Mouse (Mus musculus) heart, postnatal 14 days (tissue): ENCODE measurements around the gene Trmt1. TPM values are rescaled to one million over a fixed set of nuclear protein-coding genes. Genes with fewer than 3 reads are reported as not detected.
A peak's percentile ranks its signal among the peaks of the same experiment; 100 is the strongest.

Experiments
- DNase-seq, 2 experiments: peaks; one replicate each; pipeline ENCODE4 v3.0.0; 2021 to 2022
- intact Hi-C: fragments of 180-260 bp; cut with DNase I; formaldehyde crosslinking; loops from one replicate; pipeline ENCODE4 v1.15.1; 2025
- long read RNA-seq, 2 experiments: library from polyadenylated mRNA; stranded (forward); transcript quantifications; one replicate each; pipeline ENCODE4 v2.0.0; 2021
- total RNA-seq, 2 experiments: library from RNA; stranded (reverse); gene quantifications; 2 replicates each; pipeline ENCODE4 v1.2.3; 2021

Trmt1 gene
- 10 to 100 TPM; 32.5 to 35.2 TPM for total RNA-seq
- long read RNA-seq, experiment 1, transcript Trmt1-201 (17 exons, 2,567 nt): major isoform, 13 of 45 reads
- long read RNA-seq, experiment 1, transcript Trmt1-203 (17 exons, 2,138 nt): minor isoform, 10 of 45 reads
- long read RNA-seq, experiment 1, partial matches to known transcripts: 4 of 45 reads
- long read RNA-seq, experiment 1, other reads (novel, unspliced or antisense): 14 of 45 reads
- long read RNA-seq, experiment 2, transcript Trmt1-201 (17 exons, 2,567 nt): minor isoform, 9 of 44 reads
- long read RNA-seq, experiment 2, transcript Trmt1-203 (17 exons, 2,138 nt): major isoform, 18 of 44 reads
- long read RNA-seq, experiment 2, partial matches to known transcripts: 3 of 44 reads
- long read RNA-seq, experiment 2, other reads (novel, unspliced or antisense): 11 of 44 reads

- DNase-seq: no peak
- intact Hi-C loops: loop anchor here (2.0 kb wide), 1 partner anchor 20 kb away; no protein-coding TSS in a partner anchor
Observed at GRCm38 (mm10) chr8:84686191-84687002, at the start of gene Trmt1. Gene Trmt1 (plus strand): TSS chr8:84686307.

DNA sequence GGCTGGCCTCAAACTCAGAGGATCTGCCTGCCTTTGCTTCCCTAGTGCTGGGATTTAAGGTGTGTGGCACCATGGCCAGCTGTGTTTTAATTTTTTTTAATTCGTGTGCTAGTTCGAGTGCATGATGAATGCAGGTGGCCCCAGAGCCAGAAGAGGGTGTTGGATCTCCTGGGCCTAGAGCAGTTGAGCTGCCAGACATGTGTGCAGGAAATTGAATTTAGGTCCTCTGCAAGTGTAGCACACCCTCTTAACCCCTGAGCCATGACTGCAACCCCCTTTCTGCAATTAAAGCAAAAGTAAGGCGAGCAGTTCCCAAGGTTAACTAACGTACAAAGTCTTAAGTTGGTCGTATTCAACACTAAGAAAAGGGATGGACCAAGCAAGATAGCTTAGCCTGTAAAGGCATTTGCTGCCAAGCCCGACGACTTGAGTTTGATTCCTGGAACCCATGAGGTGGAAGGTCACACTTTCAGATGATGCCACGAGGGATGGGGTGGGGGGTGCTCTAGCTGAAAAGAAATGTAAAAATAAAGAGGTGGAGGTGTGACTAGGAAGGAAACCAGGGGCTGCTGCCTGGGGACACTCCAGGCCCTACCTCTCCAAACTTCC, 48.1 kb upstream of the Trmt1 start:
- intact Hi-C loops: loop anchor here (1.0 kb wide), 1 partner anchor 177 kb away; no protein-coding TSS in a partner anchor
- no peak for DNase-seq

GRCm38 (mm10) chr8:84638555-84639161, 47.4 kb upstream of the Trmt1 start:
- DNase-seq: peak in 1 of 2 experiments; percentile 63
- intact Hi-C loops: loop anchor here (1.0 kb wide), 2 partner anchors 24 to 177 kb away; partner anchors contain the start of gene Ier2

- intact Hi-C loops: loop anchor here (1.0 kb wide), 1 partner anchor 23 kb away; the partner anchor contains the start of gene Ier2
- peak; percentile 96 to 99 for DNase-seq
Observed at GRCm38 (mm10) chr8:84639162-84640009, 46.7 kb upstream of the Trmt1 start.

DNA sequence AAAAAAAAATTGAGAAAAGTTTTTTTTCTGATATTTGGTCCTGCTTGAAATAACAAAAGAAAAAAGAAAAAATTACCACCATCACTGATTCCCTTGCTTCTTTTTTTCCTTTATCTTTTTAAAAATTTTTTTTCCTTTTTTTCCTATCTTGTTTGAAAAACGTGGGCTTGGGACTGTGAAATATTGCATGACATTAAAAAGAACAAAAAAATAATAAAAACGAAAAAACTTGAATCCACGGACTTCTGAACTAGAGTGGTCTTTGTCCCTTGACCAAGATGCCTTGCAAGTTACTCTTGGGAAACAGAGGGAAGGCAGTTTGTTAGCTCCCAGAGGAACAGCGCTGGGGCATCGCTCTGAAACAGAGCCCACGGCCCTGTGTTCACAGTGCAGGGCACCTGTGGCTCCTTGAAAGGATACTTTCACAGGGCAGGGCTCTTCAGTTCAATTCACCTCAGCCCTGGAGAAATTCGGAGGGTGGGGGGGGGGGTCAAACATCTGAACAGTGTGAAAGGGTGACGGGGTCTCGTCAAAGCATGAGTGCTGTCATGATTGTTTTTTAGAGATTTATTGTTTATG, 46.0 kb upstream of the Trmt1 start:
- no peak for DNase-seq
- intact Hi-C loops: no loop called here

- DNase-seq: no peak
- intact Hi-C loops: no loop called here
Observed at GRCm38 (mm10) chr8:84640617-84641294, 45.4 kb upstream of the Trmt1 start.

GRCm38 (mm10) chr8:84641578-84642361, 44.3 kb upstream of the Trmt1 start:
- no peak for DNase-seq

GRCm38 (mm10) chr8:84643019-84643418, 43.1 kb upstream of the Trmt1 start:
- DNase-seq: no peak
- intact Hi-C loops: no loop called here

More at GRCm38 (mm10) chr8:84641578-84642361, 44.3 kb upstream of the Trmt1 start:
- intact Hi-C loops: no loop called here

DNA sequence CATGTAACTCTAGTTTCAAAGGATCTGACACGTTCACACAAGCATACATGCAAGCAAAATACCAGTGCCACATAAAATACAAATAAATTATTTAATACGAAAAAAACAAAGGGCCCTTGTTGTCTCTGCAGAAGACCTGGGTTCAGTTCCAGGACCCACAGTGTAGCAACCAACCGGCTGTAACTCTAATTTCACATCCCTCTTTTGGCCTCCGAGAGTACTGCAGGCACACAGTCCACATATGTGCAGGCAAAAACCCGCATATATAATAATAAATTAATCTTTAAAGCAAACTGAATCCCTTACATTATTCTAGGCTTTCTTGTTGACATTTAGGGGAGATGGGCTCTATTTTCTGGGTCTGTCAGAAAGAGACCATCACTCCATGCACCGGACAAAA, 39.3 kb upstream of the Trmt1 start:
- DNase-seq: no peak
- intact Hi-C loops: no loop called here

DNA sequence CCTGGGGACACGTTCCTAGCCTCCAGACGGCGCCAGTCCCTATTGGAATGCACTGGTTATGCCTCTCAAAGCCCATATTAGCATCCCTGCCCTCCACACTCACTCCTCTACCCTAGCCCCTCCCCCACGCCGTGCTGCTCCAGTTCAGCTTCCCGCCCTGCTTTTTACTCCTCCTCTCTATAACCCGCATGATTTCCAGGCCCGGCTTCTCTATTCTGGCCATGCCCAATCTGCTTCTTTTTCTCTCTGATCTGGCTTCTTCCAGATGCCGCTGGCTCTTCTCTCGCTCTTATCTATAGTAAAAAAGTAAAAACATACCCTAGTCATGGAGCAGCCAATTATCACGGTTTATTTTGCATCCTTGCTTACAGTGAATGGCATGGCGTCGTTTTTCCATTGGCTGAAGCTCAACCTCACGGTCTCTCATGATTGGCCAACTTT, 38.6 kb upstream of the Trmt1 start:
- DNase-seq: no peak

GRCm38 (mm10) chr8:84650213-84650612, 35.9 kb upstream of the Trmt1 start:
- intact Hi-C loops: no loop called here

More for the DNA sequence above, 38.6 kb upstream of the Trmt1 start:
- intact Hi-C loops: no loop called here

DNA sequence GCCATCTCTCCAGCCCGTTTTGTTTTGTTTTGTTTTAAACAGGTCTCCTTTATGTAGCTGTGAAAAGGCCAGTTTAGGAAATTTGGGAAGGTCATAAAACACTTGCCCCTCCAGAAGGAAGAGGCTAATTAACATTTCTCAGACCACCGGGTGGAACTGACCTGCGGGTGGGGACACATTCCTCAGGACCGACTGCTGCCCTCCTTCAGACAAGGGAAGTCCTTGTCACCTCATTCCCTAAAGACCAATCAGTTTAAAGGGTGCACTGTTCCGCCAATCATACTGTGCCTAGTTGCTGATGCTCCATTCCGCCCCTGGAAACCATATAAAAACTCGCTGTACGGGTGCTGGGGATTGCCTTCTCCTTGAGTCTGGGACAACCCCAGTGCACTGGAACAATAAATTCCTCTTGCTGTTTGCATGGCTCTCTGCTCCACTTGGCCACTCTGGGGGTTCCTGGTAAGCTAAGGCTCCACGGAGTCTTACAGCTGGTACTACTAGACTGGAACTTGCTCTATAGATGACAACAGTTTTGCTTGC, 32.9 kb upstream of the Trmt1 start:
- intact Hi-C loops: no loop called here
- DNase-seq: no peak

More at GRCm38 (mm10) chr8:84650213-84650612, 35.9 kb upstream of the Trmt1 start:
- no peak for DNase-seq

DNA sequence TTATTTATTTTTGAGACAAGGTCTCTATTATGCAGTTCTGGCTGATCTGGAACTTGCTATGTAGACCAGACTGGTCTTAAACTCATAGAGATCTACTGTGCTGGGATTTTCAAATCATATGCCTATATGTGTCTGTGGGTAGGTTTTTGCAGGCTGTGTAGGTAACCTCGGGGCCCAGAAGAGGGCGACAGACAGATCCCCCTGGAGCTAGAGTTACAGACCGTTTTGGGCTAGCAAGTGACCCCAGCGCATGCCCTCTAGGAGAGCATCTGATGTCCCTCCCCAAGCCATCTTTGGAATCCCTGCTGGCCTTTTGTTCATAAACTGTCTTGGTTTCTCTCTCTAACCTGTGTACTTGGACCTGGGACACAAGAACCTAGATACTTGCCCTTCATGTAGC, 31.5 kb upstream of the Trmt1 start:
- intact Hi-C loops: no loop called here

DNA sequence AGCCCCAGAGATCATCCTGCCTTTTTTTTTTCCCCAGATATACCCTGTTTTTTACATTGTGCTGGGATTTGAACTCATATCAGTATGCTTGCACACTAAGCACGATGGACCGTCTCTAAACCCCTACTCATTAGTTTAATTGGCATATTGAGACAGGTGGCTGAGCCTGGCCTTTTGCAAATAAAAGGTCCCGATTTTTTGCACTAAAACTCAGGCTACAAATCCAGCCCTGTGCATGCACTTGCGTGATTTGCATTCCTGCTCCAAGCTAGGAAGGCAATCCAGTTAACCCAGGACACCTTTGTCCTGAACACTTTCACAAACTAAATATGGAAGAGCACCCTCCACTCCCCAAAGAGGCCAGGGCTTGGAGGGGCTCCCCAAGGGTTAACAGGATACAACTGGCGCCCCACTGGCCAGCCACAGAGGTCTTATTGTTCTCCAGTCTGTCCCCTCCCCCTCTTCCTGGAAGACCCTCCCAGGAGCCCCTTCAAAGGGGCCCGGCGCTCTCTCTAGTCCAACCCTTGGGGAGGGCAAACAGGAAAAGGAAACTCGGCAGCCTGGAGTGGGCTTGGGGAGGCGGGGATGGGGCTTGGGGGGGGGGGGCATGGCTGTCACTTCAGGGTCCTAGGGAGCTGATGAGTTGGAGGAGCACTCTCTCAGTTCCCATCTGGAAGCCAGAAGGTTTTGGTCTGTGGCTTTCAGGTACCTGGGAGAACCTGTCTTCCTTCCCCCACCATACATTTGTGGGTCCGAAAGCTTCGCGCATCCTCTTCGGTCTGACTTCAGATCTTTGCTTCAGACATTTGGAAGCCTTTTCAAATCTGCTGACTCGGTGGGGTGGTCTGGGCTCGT, 30.5 kb upstream of the Trmt1 start:
- peak; percentile 39 to 52 for DNase-seq
- intact Hi-C loops: no loop called here

More for the DNA sequence above, 31.5 kb upstream of the Trmt1 start:
- DNase-seq: no peak

GRCm38 (mm10) chr8:84656191-84656525, 29.9 kb upstream of the Trmt1 start:
- peak; percentile 30 to 53 for DNase-seq
- intact Hi-C loops: no loop called here

GRCm38 (mm10) chr8:84656641-84657126, 29.4 kb upstream of the Trmt1 start:
- intact Hi-C loops: no loop called here
- peak; percentile 76 to 80 for DNase-seq
